Mouse (Mus musculus): ENCODE data around the gene Itgb7. TPM values are rescaled to one million over a fixed set of nuclear protein-coding genes. Genes with fewer than 3 reads are reported as not detected.
A peak's percentile ranks its signal among the peaks of the same experiment; 100 is the strongest.

Itgb7 gene
- total and polyA plus RNA-seq, 2 experiments from 2014 or later, result 1.2 to 2.1 TPM

DNA sequence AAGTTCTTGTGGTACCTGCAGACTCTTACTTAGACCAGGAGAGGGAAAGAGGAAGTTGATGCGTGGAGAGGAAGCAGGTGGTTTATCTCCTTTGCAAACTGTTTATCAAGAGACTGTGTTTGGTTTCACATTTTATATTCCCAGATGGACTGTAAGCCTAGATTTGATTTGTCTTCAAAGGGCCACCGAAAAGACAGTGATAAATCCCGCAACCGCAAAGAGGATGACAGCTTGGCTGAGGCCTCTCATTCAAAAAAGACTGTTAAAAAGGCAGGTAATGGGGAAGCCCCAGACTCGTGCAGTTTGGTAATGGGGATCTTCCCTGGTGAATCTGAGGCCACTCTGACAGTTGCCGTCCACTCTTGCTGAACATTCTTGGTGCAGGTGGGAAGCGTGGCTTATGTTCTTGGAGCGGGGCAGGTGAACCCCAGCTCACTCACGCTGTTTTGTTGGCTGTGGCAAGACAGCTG, 23.6 kb downstream of the Itgb7 start:
- 89% methylated on average over 9 of the region's 9 CpGs for WGBS
- ATAC-seq, result no peak

DNA sequence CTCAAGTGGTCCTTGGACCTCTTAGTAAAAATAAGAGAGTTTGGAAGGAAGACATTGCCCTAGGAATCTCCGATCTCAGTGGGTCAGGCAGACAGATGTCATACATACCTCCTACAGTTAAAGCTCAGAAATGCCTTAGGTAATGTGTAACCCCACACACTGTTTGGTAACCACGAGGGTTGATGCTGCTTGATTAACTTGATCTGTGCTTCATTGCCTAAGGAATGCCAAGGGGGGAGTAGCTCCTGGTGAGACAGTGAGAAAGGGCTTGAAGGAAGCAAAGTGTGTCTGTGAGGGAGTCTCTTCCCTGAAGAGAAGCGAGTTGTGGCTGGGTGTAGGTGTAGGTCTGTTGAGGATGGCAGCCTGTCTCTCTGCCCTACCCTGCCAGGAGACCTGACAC, 24.4 kb downstream of the Itgb7 start:
- Histone ChIP-seq H3K27ac (no peak overlapping the region), H3K36me3 (ENCODE audit: insufficient read depth, low read length) (peaks cover 34% of the 10 kb centered on the region), H3K4me2 (ENCODE audit: low read depth, low read length) (no peak overlapping the region), H3K9me3 (ENCODE audit: low read length) (no peaks in the 10 kb centered on the region), H3K4me3 (ENCODE audit: low read length) (no peak overlapping the region), H3K27me3 (ENCODE audit: insufficient read depth, low read length) (no peaks in the 10 kb centered on the region), H3K4me1 (ENCODE audit: insufficient read depth, low read length) (peaks cover 22% of the 10 kb centered on the region), H3K9ac (replicated peaks; ENCODE audit: low read length) (0 out of 2 replicates have a peak overlapping the region, but pooled peaks have one; percentile 13)
- no peak for DNase-seq (ENCODE audit: low spot score)
- no peak for TF ChIP-seq CTCF (IDR thresholded peaks at IDR 0.05; ENCODE audit: low read depth)
- 66% methylated on average over 3 of the region's 3 CpGs for WGBS
- ATAC-seq, result no peak

More for the DNA sequence above, 23.6 kb downstream of the Itgb7 start:
- Histone ChIP-seq H3K27me3 (ENCODE audit: insufficient read depth, low read length) (no peaks in the 10 kb centered on the region), H3K4me3 (ENCODE audit: low read length) (no peak overlapping the region), H3K4me1 (ENCODE audit: insufficient read depth, low read length) (peaks cover 17% of the 10 kb centered on the region), H3K36me3 (ENCODE audit: insufficient read depth, low read length) (peaks cover 42% of the 10 kb centered on the region), H3K27ac (no peak overlapping the region), H3K4me2 (ENCODE audit: low read depth, low read length) (no peak overlapping the region), H3K9me3 (ENCODE audit: low read length) (no peaks in the 10 kb centered on the region), H3K9ac (replicated peaks; ENCODE audit: low read length) (no peak overlapping the region)
- TF ChIP-seq CTCF (IDR thresholded peaks at IDR 0.05; ENCODE audit: low read depth), result no peak
- no peak for DNase-seq (ENCODE audit: low spot score)

DNA sequence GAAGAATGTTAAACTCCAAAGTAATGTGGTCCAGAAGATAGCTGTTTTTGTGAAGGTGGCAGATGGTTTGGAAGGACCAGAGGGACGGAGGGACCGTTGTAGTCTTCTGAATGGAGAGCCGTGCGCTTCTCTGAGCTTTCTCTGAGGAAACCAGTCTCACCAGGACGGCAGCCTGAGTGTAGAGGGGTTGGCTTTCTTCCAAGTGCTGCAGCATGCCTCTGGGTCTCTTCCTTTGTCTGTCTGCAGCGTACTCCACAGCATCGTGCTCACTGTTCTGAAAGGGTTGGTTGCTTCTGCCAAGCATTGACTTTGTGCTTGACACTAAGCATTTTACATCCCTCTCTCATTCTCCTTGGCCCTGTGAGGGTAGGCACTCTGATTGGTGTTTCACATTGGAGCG, 26.0 kb downstream of the Itgb7 start:
- H3K4me3 ChIP-seq (ENCODE audit: low read length), result peak overlapping the region; percentile 91
- 12% methylated on average over 8 of the region's 8 CpGs for WGBS
- no peak for TF ChIP-seq CTCF (IDR thresholded peaks at IDR 0.05; ENCODE audit: low read depth)

DNA sequence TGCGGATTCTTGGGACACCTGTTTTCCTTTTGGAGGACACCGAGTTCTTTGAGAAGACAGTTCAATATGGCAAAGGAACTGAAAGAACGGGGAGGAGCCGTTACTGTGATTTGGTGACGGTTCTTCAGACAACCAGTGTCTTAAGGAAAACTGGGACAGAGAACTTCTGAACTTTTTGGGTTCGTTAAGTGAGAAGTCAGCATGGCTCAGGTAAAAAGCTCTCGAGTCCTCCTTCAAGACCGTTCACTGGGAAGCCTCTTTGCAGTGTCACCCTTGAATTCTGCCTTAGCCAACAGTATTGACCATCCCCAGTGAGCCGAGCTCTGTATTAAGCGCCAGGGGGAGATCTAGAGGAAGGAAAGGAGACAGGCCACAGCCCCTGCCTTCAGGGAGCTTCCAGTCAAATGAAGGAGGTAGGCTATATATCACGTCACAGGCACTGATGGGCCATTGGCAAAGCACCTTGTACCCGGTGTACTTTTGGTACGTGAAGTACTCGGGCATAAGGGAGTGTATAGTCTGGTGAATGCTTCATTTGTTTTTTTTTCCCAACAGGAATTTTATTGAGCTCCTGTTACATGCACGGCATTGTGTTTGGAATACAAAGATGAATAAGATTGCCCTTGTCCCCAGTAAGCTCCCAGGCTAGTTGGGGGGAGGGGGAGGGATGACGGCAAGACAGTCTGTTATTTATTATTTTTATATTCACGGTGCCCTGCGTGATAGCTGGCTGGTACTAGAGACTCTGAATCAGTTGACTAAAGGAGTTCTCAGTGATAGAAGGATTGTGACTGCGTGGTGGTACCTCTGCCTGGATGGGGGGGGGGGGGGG, 26.9 kb downstream of the Itgb7 start, which contains the start of gene Csad:
Csad (minus strand) TSS at position 51 of the 832 bp plus-strand sequence.
- TF ChIP-seq CTCF (IDR thresholded peaks at IDR 0.05; ENCODE audit: low read depth), result no peak
- H3K9me3 ChIP-seq (ENCODE audit: low read length), result no peaks in the 10 kb centered on the region
- H3K27me3 ChIP-seq (ENCODE audit: insufficient read depth, low read length), result no peaks in the 10 kb centered on the region
- H3K4me1 ChIP-seq (ENCODE audit: insufficient read depth, low read length), result peaks cover 24% of the 10 kb centered on the region
- no peak for ATAC-seq
- peak within 1 kb of the TSS; percentile 100 for H3K27ac ChIP-seq
- peaks cover 21% of the 10 kb centered on the region for H3K36me3 ChIP-seq (ENCODE audit: insufficient read depth, low read length)
- peak within 1 kb of the TSS; percentile 65 for H3K4me2 ChIP-seq (ENCODE audit: low read depth, low read length)
- DNase-seq (ENCODE audit: low spot score), result no peak
- H3K4me3 ChIP-seq (ENCODE audit: low read length), result peak within 1 kb of the TSS; percentile 91
- WGBS, result 44% methylated on average over 19 of the region's 19 CpGs
- peak within 1 kb of the TSS; percentile 92 for H3K9ac ChIP-seq (replicated peaks; ENCODE audit: low read length)

More for the DNA sequence above, 26.0 kb downstream of the Itgb7 start:
- Histone ChIP-seq H3K9me3 (ENCODE audit: low read length) (no peaks in the 10 kb centered on the region), H3K36me3 (ENCODE audit: insufficient read depth, low read length) (peaks cover 26% of the 10 kb centered on the region), H3K4me1 (ENCODE audit: insufficient read depth, low read length) (peaks cover 24% of the 10 kb centered on the region), H3K4me2 (ENCODE audit: low read depth, low read length) (peak overlapping the region; percentile 65), H3K27me3 (ENCODE audit: insufficient read depth, low read length) (no peaks in the 10 kb centered on the region), H3K9ac (replicated peaks; ENCODE audit: low read length) (peak overlapping the region; percentile 30), H3K27ac (peak overlapping the region; percentile 100)
- peak; percentile 55 for ATAC-seq
- peak; percentile 87 for DNase-seq (ENCODE audit: low spot score)

DNA sequence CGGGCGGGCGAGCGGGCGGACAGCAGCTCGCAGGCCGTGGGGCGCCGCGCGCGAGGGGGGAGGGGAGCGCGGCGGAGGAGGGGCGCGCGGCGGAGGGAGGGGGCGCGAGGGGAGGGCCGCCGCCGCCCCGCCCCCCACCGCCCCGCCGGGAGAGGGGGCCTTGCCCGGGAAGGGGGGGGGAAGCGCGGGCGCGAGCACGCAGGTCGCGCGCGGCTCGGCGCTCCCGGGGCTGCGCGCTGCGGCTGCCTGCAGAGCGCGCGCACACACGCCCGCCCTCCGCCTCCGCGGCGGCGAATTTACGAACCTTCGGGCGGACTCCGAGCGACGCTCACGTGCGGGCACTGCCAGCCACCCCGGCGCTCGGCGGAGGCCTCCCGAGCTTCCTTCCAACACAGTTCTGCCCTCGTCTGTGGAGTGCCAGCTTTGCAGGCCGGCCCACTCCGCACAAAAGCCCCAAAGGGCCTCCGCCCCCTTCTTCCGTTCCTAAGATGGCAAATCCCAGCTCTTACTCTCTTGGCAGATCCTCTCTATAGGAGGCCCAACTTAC, 27.8 kb downstream of the Itgb7 start:
- Histone ChIP-seq H3K4me2 (ENCODE audit: low read depth, low read length) (peak overlapping the region; percentile 65), H3K9ac (replicated peaks; ENCODE audit: low read length) (peak overlapping the region; percentile 92), H3K4me3 (ENCODE audit: low read length) (peak overlapping the region; percentile 91), H3K27ac (peak overlapping the region; percentile 100), H3K4me1 (ENCODE audit: insufficient read depth, low read length) (peaks cover 24% of the 10 kb centered on the region), H3K9me3 (ENCODE audit: low read length) (no peaks in the 10 kb centered on the region), H3K27me3 (ENCODE audit: insufficient read depth, low read length) (no peaks in the 10 kb centered on the region), H3K36me3 (ENCODE audit: insufficient read depth, low read length) (peaks cover 15% of the 10 kb centered on the region)
- peak; percentile 26; the same call in 1 of the 2 replicates for TF ChIP-seq CTCF (IDR thresholded peaks at IDR 0.05; ENCODE audit: low read depth)
- WGBS, result under 1% methylated on average over 34 of the region's 72 CpGs
- DNase-seq (ENCODE audit: low spot score), result peak; percentile 85
- peak; percentile 68 for ATAC-seq

DNA sequence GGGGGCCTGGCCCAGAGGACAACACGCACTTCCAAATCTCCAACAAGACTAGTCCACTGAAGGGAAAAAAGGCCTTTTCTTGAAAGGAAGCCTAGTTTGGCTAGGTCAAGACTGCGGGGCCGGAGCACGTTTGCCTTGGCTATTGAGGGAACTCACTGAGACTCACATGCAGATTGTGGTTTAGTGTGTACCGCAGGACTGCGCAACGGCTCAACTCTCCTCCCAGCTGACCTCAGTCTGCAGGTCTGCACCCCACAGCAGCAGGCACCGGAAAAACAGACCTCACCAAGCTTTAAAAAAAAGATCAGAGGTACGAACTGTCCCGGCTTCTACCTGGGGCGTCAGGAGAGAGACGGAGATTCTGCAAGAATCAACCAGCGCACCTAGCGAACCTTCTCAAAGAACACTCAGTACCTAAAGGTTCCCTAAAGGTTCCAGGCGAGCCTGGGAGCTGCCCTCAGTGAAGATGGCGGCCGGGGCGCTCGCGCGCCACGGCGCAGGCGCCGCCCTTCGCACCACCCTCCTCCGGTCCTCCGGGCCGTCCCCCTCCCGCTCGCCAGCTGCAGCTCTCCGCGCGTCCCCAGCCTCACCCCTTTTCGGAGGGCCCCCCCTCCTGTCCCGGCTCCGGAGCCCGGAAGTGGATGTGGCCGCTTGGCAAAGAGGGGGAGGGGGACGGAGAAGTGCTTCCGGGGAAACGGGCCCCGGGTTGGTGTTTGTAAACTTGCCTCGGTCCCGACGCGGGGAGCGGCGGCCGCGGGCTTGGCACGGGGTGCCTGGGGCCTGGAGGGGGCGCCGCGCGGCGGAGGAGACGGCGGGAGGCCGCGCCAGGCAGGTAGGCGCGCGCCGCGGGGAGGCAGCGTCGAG, 28.5 kb downstream of the Itgb7 start, which contains the start of gene Zfp740:
Zfp740 (plus strand) TSS at position 279 of the 864 bp plus-strand sequence.
- no peaks in the 10 kb centered on the region for H3K9me3 ChIP-seq (ENCODE audit: low read length)
- H3K9ac ChIP-seq (replicated peaks; ENCODE audit: low read length), result peak within 1 kb of the TSS; percentile 92
- under 1% methylated on average over 48 of the region's 68 CpGs for WGBS
- peak within 1 kb of the TSS; percentile 100 for H3K27ac ChIP-seq
- peak within 1 kb of the TSS; percentile 65 for H3K4me2 ChIP-seq (ENCODE audit: low read depth, low read length)
- H3K4me1 ChIP-seq (ENCODE audit: insufficient read depth, low read length), result peaks cover 24% of the 10 kb centered on the region
- ATAC-seq (peak; percentile 96), DNase-seq (ENCODE audit: low spot score) (peak; percentile 97)
- peak within 1 kb of the TSS; percentile 91 for H3K4me3 ChIP-seq (ENCODE audit: low read length)
- no peak for TF ChIP-seq CTCF (IDR thresholded peaks at IDR 0.05; ENCODE audit: low read depth)
- peaks cover 8% of the 10 kb centered on the region; the same call in 1 of the 2 replicates for H3K36me3 ChIP-seq (ENCODE audit: insufficient read depth, low read length)
- no peaks in the 10 kb centered on the region for H3K27me3 ChIP-seq (ENCODE audit: insufficient read depth, low read length)
